Mouse (Mus musculus): ENCODE data around the gene Ranbp17. TPM values are rescaled to one million over a fixed set of nuclear protein-coding genes. Genes with fewer than 3 reads are reported as not detected.
A peak's percentile ranks its signal among the peaks of the same experiment; 100 is the strongest.

The Ranbp17 gene
- polyA plus RNA-seq, 3 experiments from 2014 or later = 0.49 TPM; not detected in 2

DNA sequence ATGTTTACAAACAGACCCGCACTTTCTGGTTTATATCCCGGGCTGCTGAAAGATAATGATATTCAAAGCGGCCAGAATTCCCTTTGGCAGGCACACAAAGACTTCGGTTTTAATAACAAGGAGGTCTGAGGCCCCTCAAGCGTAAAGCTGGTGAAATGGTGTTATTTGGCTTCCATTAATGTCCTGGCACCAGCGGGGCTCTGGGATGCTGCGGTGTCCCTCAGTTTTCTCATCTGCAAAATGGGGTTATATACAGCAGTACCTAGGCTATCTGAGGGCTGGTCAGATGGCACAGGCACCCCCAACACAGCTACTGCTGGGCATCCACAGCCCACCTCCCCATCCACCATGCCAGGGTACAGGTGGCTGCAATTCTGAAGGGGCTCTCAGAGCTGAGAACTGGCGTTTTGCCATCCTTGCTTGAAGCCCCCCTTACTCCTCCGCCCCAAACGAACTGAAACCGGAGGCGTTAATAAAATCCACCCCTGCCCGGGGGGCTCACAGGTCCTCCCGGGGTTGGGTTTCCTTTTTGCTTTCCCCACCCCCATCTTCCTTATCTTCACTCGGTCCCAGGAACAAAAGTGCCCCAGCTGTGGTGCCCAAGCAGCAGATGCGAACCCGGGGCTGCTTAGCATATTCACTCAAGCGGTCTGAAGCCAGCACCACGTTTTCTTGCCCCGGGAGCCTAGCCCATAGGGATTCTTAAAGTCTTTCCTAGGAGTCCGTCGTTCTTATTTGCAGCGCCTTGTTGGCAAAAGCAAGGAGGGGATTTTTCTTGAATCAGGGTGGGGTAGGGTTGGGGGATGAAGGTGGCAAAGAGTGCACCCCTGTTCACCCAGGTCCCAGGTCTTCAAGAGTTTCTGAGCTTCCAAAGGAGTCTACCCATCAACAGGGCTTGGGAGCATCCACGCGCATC, 317.8 kb downstream of the Ranbp17 start:
- no peak for ATAC-seq

DNA sequence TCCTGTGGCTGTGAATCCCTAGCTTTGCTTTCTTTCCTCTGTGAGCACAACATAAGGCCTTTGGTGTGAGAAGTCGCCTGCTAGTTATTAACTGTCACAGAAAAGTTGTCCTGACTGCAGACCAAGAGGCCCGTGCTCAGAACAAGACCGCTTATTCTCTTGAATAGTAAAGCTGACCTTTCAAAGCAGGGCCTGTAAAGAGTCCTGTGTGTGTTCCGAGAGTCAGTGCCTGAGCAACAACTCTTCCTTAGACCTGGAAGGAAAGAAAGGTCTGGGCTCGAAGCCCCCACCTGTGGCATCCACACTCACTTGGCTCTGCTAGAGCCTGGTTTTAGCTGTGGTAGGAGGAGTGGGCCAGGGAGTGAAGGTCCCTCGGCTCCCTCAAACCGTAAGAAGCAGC, 318.5 kb downstream of the Ranbp17 start:
- ATAC-seq = no peak

DNA sequence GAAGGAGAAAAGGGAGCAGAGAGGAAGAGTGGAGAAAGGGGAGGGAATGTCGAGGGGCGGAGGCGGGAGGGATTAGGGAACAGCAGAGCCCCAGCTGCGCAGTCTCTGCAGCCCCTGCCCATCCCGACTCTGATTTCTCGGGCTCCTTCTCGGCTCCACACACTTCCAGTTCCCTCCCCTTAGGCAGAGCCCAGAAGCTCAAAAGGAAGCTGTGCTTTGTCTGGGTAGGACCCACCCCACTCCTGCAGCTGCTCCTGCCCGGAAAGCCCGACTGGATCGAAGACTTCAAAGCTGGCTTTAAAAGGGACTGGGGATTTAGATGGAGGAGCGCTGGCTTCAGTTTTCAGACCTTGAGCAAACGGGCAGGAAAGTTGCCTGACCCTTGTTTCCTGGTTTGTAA, 319.9 kb downstream of the Ranbp17 start:
- no peak for ATAC-seq

DNA sequence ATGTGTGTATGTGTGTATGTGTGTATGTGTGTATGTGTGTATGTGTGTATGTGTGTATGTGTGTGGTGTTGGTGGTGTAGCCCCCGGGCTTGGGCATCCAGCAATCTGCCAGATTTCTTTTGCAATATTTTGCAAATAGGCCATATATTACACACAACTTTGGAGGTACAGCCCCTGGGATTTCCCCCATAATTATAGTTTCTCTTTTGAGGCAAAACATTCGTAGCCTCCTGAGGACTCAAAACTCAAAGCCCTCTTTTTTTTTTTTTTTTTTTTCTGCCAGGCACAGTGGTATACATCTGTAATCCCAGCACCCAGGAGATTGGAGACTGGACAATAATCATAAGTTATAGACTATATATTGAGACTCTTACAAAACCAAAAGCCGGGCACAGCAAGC, 331.7 kb downstream of the Ranbp17 start:
- peak; percentile 64 for ATAC-seq

DNA sequence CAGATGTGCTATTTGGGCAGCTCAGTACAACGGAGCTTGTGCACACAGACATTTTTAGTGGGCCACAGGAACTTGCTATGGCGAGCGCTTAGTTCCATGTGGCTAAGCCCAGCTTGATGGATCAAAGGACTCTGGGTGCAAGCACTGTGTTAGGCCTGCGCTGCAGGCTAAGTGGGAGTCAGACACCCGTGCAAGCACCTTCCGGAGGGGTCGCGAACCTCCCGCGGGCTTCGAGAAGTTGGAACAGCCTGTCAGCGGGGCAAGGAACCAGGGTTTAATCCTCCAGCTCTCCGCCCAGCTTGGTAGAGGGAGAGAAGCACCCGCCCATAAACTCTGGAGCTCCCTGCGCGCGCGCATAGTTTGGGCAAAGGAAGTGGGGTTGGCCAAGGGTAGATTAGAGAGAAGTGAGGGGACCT, 332.8 kb downstream of the Ranbp17 start:
- ATAC-seq = no peak

DNA sequence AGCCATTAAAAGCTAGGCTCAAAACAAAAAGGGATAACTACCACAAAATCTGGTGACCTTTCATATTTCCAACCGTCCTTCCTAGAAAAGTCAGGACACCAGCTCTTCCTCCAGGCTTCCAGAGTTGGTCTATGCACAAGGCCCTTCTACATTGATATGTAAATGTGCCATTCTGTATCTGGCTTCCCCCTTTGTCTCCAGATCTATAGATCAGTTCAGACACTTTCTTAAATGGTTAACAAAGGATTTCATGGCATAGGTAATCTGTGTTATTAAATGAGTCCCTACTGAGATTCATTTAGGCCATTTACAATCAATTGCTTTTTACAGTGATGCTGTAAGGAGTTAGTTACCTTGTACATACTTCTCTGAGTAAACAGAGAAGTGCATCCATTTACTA, 333.7 kb downstream of the Ranbp17 start:
- ATAC-seq = no peak

DNA sequence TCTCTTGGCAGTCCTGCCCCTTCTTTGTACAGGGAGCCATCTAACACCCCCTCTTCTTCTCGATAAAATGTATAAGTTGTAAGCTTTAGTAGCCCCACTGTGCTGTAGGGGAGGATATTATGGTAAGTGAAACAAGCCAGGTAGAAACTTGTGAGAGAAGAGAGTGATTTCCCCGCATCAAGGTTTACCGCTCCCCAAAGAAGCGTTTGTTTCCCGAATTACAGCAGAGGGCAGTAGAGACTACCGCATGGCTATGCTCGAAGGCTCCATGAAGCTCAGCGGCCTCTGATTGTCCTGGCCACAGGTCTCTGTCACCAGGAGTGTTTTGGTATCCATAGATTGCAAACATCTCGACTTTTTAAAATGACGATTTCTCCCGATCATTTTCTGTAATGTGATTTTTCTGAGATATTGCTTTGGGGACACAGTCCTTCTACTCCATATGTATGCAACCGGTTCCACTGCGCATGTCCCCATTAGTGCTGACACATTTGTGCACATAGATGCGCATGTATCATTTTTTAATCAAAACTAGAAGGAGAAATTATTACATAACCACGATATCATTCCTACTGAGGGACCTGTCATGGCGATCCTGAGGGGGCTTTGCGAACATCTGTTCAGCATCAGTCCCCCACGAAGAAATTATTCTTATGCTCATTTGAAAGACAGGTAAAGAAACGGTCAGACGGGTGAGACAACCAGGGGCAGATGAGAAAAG, 336.9 kb downstream of the Ranbp17 start:
- ATAC-seq = no peak

DNA sequence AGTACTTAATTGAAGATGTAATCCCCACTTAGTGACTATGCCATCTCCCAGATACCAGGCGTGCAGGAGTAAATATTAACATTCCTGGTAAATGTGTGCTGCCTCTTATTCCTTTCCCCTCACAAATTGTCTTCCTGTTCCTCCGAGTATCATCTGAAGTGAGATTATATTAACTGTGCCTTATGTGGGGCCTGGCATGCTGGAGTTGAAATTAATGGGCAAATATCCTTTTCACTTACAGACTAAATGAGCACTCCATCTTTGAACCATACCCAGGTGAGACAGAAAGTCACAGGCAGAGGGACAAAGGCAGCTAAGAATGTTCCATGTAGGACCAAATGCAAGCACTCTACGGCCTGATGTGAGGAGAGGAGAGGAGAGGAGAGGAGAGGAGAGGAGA, 337.8 kb downstream of the Ranbp17 start:
- ATAC-seq = no peak

DNA sequence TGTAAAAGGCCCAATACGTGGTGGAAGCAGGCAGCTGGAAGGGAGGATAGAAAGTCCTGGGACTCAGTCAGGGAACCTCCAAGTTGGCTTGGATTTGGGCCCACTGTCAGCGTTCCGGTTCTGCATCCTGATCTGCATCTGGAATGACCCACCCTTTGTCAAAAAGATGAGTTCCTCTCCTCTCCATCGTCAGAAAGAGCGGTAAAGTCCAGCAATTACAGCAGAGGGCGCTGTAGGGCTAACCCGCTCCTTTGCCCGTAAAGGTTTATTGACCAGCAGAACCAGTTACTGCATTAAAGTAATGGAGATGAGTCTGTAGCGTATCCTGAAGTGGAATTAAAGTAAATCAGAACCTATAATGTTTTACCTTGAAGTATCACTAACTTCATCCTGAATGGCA, 343.1 kb downstream of the Ranbp17 start:
- ATAC-seq = no peak

DNA sequence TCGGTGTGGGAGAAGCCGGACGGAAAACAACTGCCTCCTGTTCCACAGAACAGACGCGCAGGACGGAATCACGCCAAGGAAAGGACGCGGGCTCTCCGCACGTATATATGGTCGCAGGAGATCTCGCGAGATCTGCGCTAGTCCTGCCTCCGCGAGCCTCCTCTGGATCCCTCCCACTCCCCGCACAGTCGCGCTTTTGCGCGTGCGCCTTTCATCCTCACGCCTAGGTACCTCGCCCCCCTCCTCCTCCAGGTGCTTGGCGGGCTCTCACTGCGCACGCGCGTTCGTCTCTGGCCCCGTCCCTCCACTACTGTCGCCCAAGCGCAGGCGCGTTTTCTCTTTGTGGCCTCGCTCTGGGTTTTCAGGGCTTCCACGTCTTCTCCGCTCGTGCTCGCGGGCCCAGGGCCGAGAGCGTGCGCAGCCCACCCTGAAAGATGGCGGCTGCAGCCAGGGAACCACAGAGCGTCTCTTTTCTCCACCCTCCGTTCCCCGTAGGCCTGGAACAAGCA, 350.5 kb downstream of the Ranbp17 start, which contains the start of gene Npm1:
TSS of gene Npm1 (minus strand) at position 209 of the 509 bp plus-strand sequence.
- peak; percentile 90 for ATAC-seq

DNA sequence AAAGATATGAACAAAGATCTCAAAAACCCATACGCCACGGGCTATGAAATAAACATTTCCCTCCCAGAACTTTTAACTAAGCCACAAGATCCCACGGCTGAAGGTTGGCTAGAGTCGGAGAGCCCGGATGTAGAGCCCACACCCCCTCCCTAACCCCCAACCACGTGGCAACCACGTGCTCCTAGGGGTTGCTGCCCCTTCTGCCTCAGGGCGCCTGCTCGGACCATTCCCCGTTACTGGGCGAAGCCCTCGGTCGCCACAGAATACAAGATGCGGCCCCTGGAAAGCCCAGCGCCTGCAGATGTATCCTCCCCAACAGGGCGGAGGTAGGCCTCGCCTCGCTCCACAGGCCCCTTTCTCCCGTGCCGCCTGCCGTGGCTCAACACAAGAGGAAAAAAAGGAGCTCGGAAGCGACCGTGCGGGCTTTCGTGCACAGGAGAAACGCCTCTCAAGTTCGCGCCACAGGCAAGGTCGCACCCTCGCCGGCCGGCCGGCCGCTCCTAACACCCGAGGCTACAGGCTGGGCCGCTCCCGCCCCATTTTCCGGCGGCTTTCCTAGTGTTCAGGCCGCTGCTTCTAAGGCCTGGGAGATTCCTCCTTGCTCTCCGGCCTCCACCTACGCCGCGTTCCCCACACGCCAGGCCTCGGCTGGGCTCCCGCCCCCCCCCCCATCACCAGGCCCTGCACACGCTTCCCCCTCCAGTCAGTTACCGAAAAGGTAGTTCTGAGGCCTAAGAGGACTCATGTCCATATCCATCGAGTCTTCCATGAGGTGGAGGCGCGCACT, 351.1 kb downstream of the Ranbp17 start:
- peak; percentile 57 for ATAC-seq

Other genes with a start within 250 kb of the Ranbp17 start
- not detected for gene Gm12117, start 237.0 kb downstream of the Ranbp17 start, polyA plus RNA-seq (2017; shearing (Covaris generic))
- gene Gabrp, start 65.2 kb upstream of the Ranbp17 start, polyA plus RNA-seq (2017; shearing (Covaris generic)) = not detected
- not detected for gene D130052B06Rik, start 85.6 kb upstream of the Ranbp17 start, polyA plus RNA-seq (2017; shearing (Covaris generic))